Mouse (Mus musculus) inflammation-experienced regulatory T-cells, adult 16 weeks (primary cell): ENCODE data around the gene Opn1sw. TPM values are rescaled to one million over a fixed set of nuclear protein-coding genes. Genes with fewer than 3 reads are reported as not detected.

Experiments used
- polyA plus RNA-seq: library from polyadenylated mRNA; unstranded; fragments of 100-300 nt; shearing (Covaris generic); gene quantifications from one replicate; pipeline ENCODE4 v1.2.1, GENCODE M21; 2017

Gene Opn1sw
- polyA plus RNA-seq, result not detected

GRCm38 (mm10) chr6:29388052-29388518 lies at the start of gene Opn1sw:
Gene Opn1sw, minus strand, starts transcription at chr6:29388468.

GRCm38 (mm10) chr6:29433038-29433803 lies 45.0 kb upstream of the Opn1sw start, which contains the start of gene Flnc:
Gene Flnc, plus strand, starts transcription at chr6:29433256.

DNA sequence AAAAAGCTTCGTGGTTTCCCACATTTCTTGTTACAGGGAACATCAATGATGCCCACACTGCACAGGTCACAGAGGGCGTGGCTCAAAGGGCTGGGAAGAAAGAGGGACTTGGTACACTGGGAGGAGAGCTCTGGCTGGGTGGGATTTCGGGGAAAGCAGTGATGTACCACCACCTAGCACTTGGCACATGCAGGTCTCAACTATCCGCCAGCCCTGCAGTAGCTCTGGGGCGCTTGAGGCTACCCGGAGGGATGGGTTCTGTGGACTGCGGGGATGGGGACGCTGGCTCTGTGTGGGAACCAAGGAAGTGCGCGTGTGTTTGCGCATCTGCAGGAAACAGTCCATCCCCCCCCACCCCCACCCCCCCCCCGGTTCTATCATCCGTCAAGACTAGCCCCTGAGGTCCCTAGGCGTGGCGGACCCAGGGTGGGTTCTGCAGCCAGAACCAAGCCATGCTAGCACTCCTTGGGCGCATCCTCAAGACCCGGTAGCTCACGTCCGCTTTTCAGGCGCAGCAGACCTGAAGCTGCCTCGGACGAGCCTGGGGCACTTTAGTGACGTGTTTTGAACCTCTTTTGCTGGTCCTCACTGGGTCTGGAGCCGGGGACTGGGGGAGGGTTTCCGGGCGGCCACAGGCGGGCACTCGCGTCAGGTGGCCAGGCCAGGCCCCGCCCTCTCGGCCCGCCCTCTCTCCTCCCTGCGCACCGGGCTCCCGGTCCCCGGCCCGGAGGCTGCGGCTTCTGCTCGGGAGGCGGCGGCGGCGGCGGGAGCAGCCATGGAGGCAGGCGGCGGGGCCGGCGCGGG lies 7.8 kb upstream of the Opn1sw start, which contains the start of gene Ccdc136:
Ccdc136 (plus strand) TSS at position 400 of the 804 bp plus-strand sequence.

GRCm38 (mm10) chr6:29347665-29348370 lies 40.5 kb downstream of the Opn1sw start, which contains the start of gene Calu:
Gene Calu, plus strand, starts transcription at chr6:29348069.

Other genes with a start within 250 kb of the Opn1sw start
- 78.7 TPM for gene Rbm28, start 223.5 kb downstream of the Opn1sw start, polyA plus RNA-seq
- gene Prrt4, start 208.9 kb downstream of the Opn1sw start, polyA plus RNA-seq, result not detected
- 76.0 TPM for gene Impdh1, start 172.1 kb downstream of the Opn1sw start, polyA plus RNA-seq
- 34.3 TPM for gene Hilpda, start 116.0 kb downstream of the Opn1sw start, polyA plus RNA-seq
- gene Fam71f2, start 108.9 kb downstream of the Opn1sw start, polyA plus RNA-seq, result 0.62 TPM
- gene Fam71f1, start 69.3 kb downstream of the Opn1sw start, polyA plus RNA-seq, result not detected
- 127 TPM for gene Calu, start 40.4 kb downstream of the Opn1sw start, polyA plus RNA-seq
- 1.9 TPM for gene Ccdc136, start 7.8 kb upstream of the Opn1sw start, polyA plus RNA-seq
- not detected for gene Flnc, start 44.8 kb upstream of the Opn1sw start, polyA plus RNA-seq
- 358 TPM for gene Atp6v1f, start 79.2 kb upstream of the Opn1sw start, polyA plus RNA-seq
- gene Atp6v1fnb, start 83.0 kb upstream of the Opn1sw start, polyA plus RNA-seq, result 0.44 TPM
- not detected for gene Kcp, start 119.5 kb upstream of the Opn1sw start, polyA plus RNA-seq
- 48.5 TPM for gene Irf5, start 138.2 kb upstream of the Opn1sw start, polyA plus RNA-seq
- 126 TPM for gene Tnpo3, start 221.4 kb upstream of the Opn1sw start, polyA plus RNA-seq